In genomic region chr8:118162171-118162570, GRCm38 (mm10) we compare ENCODE assay signal across 8 mouse cellular contexts.
DNase-seq lines count a peak whose midpoint lies in the region; ATAC-seq lines count a peak whose summit lies in the region.
"Had no signal": no experiment of that assay in that cellular context is flagged by ENCODE, and none has a peak within 500 bp of the region (broad histone marks: within the 10 kb centered on the region; RNA-seq: fewer than 3 reads in every experiment).

No protein-coding gene starts in this region.

- H3K36me3 ChIP-seq in liver, embryonic 11.5 days (ENCODE audit: control insufficient read depth, insufficient read depth, low read length) = no peaks in the 10 kb centered on the region
- no peaks in the 10 kb centered on the region for H3K36me3 ChIP-seq in forebrain, embryonic 16.5 days (ENCODE audit: control insufficient read depth, insufficient read depth)
- H3K36me3 ChIP-seq in hindbrain, embryonic 16.5 days (ENCODE audit: control insufficient read depth, insufficient read depth, low read length) = no peaks in the 10 kb centered on the region
- H3K36me3 ChIP-seq: liver, embryonic 15.5 days had no signal

- H3K9me3 ChIP-seq in liver, embryonic 11.5 days (ENCODE audit: control insufficient read depth, low read length) = no peaks in the 10 kb centered on the region
- H3K9me3 ChIP-seq in forebrain, embryonic 16.5 days (ENCODE audit: control insufficient read depth, low read length) = no peaks in the 10 kb centered on the region
- H3K9me3 ChIP-seq in hindbrain, embryonic 16.5 days (ENCODE audit: control insufficient read depth, low read length) = no peaks in the 10 kb centered on the region

- H3K4me3 ChIP-seq in liver, embryonic 11.5 days (ENCODE audit: low read depth, low read length) = no peak overlapping the region
- no peak overlapping the region for H3K4me3 ChIP-seq in forebrain, embryonic 16.5 days (replicated peaks; ENCODE audit: low read length)
- H3K4me3 ChIP-seq in hindbrain, embryonic 16.5 days (ENCODE audit: low read length) = no peak overlapping the region
- H3K4me3 ChIP-seq: liver, embryonic 15.5 days had no signal

- no peak for ATAC-seq in liver, embryonic 11.5 days (replicated peaks; ENCODE audit: low FRiP score)
- ATAC-seq in forebrain, embryonic 16.5 days = peak; percentile 71
- ATAC-seq in hindbrain, embryonic 16.5 days = peak; percentile 93

- H3K27ac ChIP-seq in liver, embryonic 11.5 days (ENCODE audit: low read depth, low read length) = no peak overlapping the region
- no peak overlapping the region for H3K27ac ChIP-seq in forebrain, embryonic 16.5 days (ENCODE audit: low read length)
- H3K27ac ChIP-seq in hindbrain, embryonic 16.5 days (ENCODE audit: low read depth, low read length) = no peak overlapping the region
- H3K27ac ChIP-seq: liver, embryonic 15.5 days had no signal

- no peaks in the 10 kb centered on the region for H3K27me3 ChIP-seq in liver, embryonic 11.5 days (replicated peaks; ENCODE audit: control insufficient read depth, insufficient read depth, low read length)
- no peaks in the 10 kb centered on the region for H3K27me3 ChIP-seq in forebrain, embryonic 16.5 days (replicated peaks; ENCODE audit: control insufficient read depth, insufficient read depth, low read length)
- H3K27me3 ChIP-seq in hindbrain, embryonic 16.5 days (replicated peaks; ENCODE audit: control insufficient read depth, insufficient read depth, low read length) = no peaks in the 10 kb centered on the region
- H3K27me3 ChIP-seq: liver, embryonic 15.5 days had no signal

- peak; percentile 4 for DNase-seq in liver
- no peak for DNase-seq in liver, embryonic 11.5 days (ENCODE audit: low spot score)
- DNase-seq in right cerebral cortex, postnatal 14 days = peak; percentile 56
- DNase-seq in spleen, postnatal 36 days (ENCODE audit: low spot score in 2 of 2) = no peak
- DNase-seq in urinary bladder, adult 18-20 months (ENCODE audit: low spot score in 2 of 2) = no peak

- H3K4me2 ChIP-seq in liver, embryonic 11.5 days = no peak overlapping the region
- no peak overlapping the region for H3K4me2 ChIP-seq in forebrain, embryonic 16.5 days (ENCODE audit: low read length)
- H3K4me2 ChIP-seq in hindbrain, embryonic 16.5 days (ENCODE audit: low read length) = no peak overlapping the region
- H3K4me2 ChIP-seq: liver, embryonic 15.5 days had no signal

- H3K9ac ChIP-seq in liver, embryonic 11.5 days (ENCODE audit: low read depth, low read length) = no peak overlapping the region
- H3K9ac ChIP-seq in forebrain, embryonic 16.5 days (replicated peaks; ENCODE audit: low read depth, low read length) = no peak overlapping the region
- H3K9ac ChIP-seq in hindbrain, embryonic 16.5 days (ENCODE audit: low read depth, low read length) = no peak overlapping the region
- H3K9ac ChIP-seq: liver, embryonic 15.5 days had no signal

- no peaks in the 10 kb centered on the region for H3K4me1 ChIP-seq in liver, embryonic 11.5 days (replicated peaks; ENCODE audit: control insufficient read depth, insufficient read depth, low read length)
- H3K4me1 ChIP-seq in forebrain, embryonic 16.5 days (replicated peaks; ENCODE audit: control insufficient read depth, insufficient read depth, low read length) = peaks cover 6% of the 10 kb centered on the region; the same call in 1 of the 2 replicates
- H3K4me1 ChIP-seq in hindbrain, embryonic 16.5 days (ENCODE audit: control insufficient read depth, insufficient read depth, low read depth, low read length) = no peaks in the 10 kb centered on the region; the same call in 1 of the 2 replicates
- H3K4me1 ChIP-seq: liver, embryonic 15.5 days had no signal

- WGBS in liver, embryonic 11.5 days = 77% methylated on average over 10 of the region's 10 CpGs
- 33% methylated on average over 10 of the region's 10 CpGs for WGBS in forebrain, embryonic 16.5 days
- 39% methylated on average over 10 of the region's 10 CpGs for WGBS in hindbrain, embryonic 16.5 days

Comparison
In these comparisons a context has a peak if more than half of its experiments do, and no peak if none do; other contexts are left out.
1. DNase-seq: peak in liver (single experiment) and right cerebral cortex, postnatal 14 days (single experiment); none in liver, embryonic 11.5 days (single experiment), spleen, postnatal 36 days (0 of 2) and urinary bladder, adult 18-20 months (0 of 2).